Mouse (Mus musculus): ENCODE data around the gene Tceanc2.

Gene Tceanc2

DNA sequence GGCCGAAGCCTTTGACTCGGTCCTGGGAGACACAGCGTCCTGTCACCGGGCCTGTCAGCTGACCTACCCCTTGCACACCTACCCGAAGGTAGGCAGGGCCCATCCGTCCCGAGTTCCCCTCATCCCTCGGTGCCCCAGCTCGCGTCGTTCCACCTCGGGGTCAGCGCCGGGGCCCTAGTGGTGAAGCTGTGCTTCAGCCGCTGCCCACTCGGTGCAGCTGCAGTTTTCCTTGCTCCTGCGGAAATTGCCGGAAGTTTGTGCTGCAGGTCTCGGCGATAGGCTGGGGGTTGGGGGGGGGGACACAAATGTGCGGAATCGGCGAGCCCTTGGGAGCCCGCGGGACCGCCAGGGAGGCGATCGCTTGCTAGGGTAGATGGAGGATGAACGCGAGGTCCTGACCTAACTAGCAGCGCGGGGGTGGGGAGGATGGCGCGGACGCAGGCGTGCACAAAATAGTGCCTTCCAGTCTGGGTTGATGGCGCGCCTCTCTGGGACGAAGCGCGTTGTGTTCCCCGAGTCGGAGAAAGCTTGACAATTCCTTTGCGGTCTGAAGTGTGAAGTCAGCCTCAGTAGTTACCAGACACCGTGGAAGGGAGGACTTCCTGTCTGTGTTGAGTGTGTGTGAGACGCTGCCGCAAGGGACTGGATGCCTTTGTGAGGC is at the start of gene Tceanc2:
Gene Tceanc2, minus strand, starts transcription at position 287 of the 661 bp plus-strand sequence.
- peak; percentile 67 to 78 for DNase-seq (ENCODE audit: low spot score in 2 of 2)

DNA sequence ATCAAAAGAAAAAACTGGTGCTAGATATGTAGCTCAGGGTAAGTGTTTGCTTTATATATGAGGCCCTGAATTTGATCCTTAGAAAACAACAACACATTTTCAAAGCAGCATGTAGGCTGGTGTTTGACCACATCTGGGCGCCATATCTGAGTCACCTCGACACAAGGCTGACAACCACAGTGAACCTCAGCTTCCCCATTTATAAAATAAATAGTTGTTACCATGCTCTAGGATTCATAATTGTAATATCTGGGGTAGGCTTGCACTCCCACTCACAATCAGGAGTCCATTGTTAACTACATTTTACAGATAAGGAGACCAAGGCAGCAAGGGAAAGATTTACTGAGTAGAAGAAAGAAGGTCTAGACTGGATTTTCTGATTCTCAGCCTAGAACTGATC is 47.4 kb upstream of the Tceanc2 start:
- DNase-seq (ENCODE audit: low spot score in 2 of 2) = no peak

DNA sequence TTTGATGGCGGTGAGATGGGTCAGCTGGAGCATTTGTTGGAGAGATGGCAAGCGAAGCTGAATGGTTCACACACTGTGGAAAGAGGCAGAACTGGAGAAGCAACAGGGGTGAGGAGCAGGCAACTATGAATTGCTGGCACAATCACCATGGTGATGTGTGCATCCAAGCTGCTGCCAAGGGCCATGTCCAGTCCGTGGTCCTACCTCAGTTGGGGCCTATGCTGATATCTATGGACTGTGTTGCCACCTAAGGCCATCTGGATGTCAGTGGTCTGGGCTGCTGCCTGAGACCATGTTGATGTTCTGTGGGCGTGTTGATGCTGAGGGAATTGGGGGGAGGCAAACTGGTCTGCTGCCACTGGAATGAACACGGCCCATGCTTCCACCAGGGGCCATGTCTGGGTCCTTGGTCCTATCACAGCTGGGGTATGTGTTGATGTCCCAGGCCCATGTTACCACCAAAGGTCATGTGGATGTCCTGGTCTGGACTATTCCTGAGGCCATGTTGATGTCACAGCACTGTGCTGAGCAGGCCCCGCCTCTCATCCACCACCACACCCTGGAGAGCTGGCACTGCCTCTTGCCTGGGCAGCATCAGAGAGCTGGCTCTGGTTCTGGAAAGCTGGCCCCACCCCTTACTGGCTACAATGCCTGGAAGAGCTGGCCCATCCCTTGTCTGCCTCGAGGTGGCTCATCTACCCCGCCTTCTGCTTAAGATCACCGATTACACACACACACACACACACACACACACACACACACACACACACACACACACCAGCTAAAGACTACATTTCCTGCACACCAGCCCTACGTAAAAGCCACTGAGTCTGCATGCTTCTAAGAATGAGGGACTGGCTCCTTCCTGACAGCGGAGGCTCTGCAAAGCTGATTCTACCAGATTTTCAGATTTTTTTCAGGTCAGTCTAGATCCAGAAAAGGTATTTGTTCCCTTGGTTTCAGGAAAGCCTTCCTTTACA is 44.6 kb upstream of the Tceanc2 start:
- DNase-seq (ENCODE audit: low spot score in 2 of 2) = peak in 1 of 2 experiments; percentile 33

DNA sequence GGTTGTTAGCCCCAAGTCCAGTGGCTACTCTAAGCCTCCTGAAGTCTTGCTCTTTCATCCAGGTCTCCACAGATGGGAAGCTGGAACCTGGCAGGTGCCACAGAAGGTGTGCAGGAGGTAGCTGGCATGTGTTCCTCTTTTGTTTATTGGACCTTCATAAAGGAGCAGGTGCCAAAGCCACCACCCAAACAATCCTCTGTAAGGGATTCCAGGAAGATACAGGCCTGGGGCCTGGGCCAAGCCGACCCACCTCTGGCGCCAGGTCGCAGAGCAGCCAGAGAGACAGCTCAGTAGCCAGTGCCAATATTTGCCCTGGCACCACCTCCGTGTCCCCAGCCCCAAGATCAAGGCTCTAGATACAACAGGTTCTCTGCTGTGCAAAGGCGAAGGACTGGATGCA is 42.6 kb upstream of the Tceanc2 start:
- no peak for DNase-seq (ENCODE audit: low spot score in 2 of 2)

GRCm38 (mm10) chr4:107217574-107217973 is 38.7 kb upstream of the Tceanc2 start:
- DNase-seq (ENCODE audit: low spot score in 2 of 2) = peak; percentile 53 to 79

- DNase-seq (ENCODE audit: low spot score in 2 of 2) = peak in 1 of 2 experiments; percentile 26
Measured at GRCm38 (mm10) chr4:107213279-107214011, 34.5 kb upstream of the Tceanc2 start.

GRCm38 (mm10) chr4:107211936-107212335 is 33.0 kb upstream of the Tceanc2 start:
- no peak for DNase-seq (ENCODE audit: low spot score in 2 of 2)

- DNase-seq (ENCODE audit: low spot score in 2 of 2) = no peak
Measured at GRCm38 (mm10) chr4:107211465-107211864, 32.5 kb upstream of the Tceanc2 start.

- no peak for DNase-seq (ENCODE audit: low spot score in 2 of 2)
Measured at GRCm38 (mm10) chr4:107210483-107211097, 31.7 kb upstream of the Tceanc2 start.

DNA sequence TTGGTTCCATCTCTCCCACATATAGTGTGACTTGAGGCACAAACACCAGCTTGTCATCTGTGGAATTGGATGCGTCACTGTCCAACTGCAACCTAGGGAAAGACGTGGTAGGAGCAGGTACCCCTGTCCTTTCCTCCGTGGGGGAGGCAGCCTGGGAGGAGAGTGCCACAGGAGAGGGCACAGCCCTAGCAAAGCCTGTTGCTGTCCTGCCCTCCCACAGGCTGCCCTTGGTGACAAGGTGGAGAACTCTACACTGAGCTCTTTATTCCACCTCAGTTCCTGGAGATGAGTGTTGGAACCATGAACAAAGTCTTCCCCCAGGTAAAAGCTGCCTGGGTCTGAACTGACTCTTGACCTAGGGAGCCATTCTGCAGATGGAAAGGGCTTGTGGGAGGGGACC is 30.0 kb upstream of the Tceanc2 start, which contains the start of gene Ldlrad1:
Gene Ldlrad1, plus strand, starts transcription at position 301 of the 400 bp plus-strand sequence.
- DNase-seq (ENCODE audit: low spot score in 2 of 2) = no peak

DNA sequence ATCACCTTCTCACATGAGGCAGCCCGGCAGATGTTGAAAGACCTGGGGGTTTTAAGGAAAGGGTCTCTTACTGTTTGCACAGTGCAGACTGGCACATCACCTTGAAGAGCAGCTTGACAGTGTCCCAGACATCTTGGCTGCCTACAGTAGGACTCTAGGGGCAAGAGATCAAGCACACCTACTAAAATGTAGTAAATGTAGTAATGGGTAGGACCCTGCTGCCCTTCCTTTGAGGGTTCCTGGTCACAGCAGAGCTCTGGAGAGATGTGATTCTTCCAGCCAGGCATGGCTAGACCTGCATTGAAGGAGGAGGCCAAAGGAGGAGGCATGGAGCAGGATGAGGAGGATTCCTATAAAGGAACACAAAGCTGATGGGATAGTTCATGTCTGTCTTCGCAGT is 28.1 kb upstream of the Tceanc2 start:
- DNase-seq (ENCODE audit: low spot score in 2 of 2) = no peak

GRCm38 (mm10) chr4:107203001-107203400 is 24.1 kb upstream of the Tceanc2 start:
- no peak for DNase-seq (ENCODE audit: low spot score in 2 of 2)

DNA sequence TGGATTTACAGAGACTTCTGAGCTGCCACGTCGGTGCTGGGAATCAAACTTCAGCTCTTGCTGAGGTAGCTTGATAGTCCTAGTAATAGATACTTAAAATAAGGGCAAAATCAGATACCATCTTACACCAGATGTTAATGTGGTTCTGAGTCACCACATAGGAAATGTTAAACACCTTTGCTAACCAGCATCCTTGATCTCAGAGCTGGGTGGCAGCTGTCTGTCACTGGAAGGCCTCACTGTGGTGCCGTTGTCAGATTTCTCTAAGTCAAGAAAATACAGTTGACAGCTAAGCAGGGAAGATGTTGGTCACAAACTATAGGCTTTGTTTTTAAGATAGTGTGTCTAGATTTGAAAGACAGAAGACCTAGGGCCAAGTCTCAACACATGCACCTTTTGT is 22.9 kb upstream of the Tceanc2 start:
- DNase-seq (ENCODE audit: low spot score in 2 of 2) = no peak

- no peak for DNase-seq (ENCODE audit: low spot score in 2 of 2)
Measured at GRCm38 (mm10) chr4:107198072-107198471, 19.2 kb upstream of the Tceanc2 start.

- DNase-seq (ENCODE audit: low spot score in 2 of 2) = no peak
Measured at GRCm38 (mm10) chr4:107196454-107196853, 17.5 kb upstream of the Tceanc2 start.

DNA sequence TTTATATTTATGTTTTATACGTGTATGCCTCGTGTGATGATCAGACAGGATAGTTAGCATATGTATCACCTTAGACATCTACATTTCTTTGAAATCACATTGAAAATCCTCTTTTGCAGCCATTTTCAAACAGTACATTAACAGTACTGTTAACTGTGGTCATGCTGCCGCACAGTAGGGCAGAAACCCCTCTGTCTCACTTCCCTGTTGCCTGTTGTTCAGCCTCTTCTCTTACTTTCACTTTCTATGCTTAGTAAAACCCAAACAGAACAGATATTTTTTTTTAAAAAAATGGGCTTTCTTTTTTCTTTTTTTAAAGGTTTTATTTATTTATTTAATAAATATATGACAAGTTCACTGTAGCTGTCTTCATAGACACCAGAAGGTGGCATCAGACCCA is 14.9 kb upstream of the Tceanc2 start:
- DNase-seq (ENCODE audit: low spot score in 2 of 2) = no peak

DNA sequence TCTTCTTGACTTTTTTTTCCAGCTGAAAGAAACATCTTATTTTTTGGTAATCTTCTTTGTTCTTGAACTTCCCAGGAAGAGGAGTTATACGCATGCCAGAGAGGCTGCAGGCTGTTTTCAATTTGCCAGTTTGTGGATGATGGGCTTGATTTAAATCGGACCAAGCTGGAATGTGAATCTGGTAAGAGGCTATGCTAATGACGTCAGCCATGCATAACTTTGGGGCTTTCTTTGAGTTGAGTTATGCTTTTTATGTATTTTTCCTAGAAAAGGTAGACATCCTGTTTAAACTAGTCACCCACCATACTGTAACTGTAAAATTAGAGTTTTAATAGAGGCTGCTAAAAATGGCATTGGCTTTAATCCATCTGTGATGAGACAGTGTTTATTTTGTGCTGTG is 6.8 kb upstream of the Tceanc2 start:
- no peak for DNase-seq (ENCODE audit: low spot score in 2 of 2)

DNA sequence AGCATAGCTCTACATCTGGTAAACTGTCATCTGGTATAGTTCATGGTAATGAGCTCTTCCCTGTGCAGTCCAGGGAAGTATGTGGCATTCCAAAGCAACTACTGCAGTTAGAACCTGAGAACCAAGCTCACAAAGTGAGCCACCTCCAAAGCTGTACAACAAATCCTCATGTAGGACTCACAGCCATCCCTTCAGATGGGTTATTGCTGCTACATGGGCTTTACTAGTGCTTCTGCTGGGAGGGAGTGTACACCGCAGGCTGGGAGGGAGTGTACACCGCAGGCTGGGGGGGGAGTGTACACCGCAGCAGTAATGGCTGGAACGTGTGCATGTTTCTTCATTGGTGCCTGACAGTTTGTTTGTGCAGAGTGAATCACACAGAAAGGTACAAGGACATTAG is 4.3 kb upstream of the Tceanc2 start:
- DNase-seq (ENCODE audit: low spot score in 2 of 2) = no peak

DNA sequence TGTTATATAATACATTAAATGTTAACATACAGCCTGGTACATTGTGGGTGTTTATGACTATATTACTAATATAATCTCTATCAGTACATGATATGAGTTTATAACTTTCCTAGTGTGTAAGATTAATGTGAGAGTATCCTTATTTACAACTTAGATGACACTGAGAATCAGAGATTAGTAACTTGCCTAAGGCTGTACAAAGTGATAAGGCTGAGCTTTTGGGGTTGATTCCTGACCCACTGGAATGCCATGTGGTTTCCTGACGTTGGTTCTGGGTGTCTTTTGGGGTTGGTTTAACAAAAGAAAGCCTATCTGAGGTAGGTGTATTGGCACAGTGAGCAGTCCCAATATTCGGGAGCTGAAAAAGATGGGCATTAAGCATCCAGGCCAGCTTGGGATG is 3.9 kb upstream of the Tceanc2 start:
- no peak for DNase-seq (ENCODE audit: low spot score in 2 of 2)

DNA sequence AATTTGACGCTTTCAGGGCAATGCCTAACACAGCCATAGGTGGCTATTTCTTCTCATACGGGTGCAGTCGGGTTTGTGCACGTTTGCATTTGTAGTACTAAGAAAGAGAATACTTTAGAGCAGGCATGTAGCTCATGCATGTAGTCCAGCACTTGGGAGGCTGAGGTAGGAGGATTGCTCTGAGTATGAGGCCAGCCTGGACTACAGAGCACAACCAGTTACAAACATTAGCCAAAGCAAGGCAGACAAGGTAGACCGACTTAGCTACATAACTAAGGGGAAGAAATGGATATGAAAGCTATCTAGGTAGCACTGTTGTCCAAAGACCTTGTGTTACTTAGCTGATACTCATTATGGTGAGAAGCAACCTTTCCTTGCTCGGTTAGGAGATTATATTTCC is 3.0 kb upstream of the Tceanc2 start:
- DNase-seq (ENCODE audit: low spot score in 2 of 2) = no peak

DNA sequence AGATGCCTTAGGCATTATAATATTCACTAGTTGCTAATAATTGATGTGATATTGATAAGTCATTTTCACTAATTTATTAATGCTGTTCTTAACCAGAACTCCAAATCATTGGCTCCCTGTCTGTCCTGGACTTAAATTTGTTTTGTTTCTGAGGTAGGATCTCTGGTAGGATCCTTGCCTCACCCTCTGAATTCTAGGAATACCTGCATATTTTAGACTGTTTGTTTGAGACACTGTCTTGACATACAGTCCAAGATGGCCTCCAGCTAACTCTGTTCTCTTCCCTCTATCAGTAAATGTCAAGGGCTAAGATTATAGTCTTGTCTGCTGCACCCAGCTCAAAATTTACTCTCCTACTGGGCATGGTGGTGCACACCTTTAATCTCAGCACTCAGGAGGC is 1.8 kb upstream of the Tceanc2 start:
- DNase-seq (ENCODE audit: low spot score in 2 of 2) = no peak

GRCm38 (mm10) chr4:107179561-107179960 is 645 bp upstream of the Tceanc2 start:
- DNase-seq (ENCODE audit: low spot score in 2 of 2) = no peak
